Mouse (Mus musculus) skeletal muscle tissue, adult 2 months (tissue): ENCODE measurements around the gene Tomm40.
"Not testable (repeated sequence)": the region's sequence is repeated elsewhere in the genome, so short reads cannot be mapped to it uniquely, and the experiment has no call there.

Source experiments
- DNase-seq: peaks from one replicate; pipeline ENCODE4 v3.0.0-alpha.2; 2012; ENCODE audit warnings: low read depth, low spot score

The Tomm40 gene

DNA sequence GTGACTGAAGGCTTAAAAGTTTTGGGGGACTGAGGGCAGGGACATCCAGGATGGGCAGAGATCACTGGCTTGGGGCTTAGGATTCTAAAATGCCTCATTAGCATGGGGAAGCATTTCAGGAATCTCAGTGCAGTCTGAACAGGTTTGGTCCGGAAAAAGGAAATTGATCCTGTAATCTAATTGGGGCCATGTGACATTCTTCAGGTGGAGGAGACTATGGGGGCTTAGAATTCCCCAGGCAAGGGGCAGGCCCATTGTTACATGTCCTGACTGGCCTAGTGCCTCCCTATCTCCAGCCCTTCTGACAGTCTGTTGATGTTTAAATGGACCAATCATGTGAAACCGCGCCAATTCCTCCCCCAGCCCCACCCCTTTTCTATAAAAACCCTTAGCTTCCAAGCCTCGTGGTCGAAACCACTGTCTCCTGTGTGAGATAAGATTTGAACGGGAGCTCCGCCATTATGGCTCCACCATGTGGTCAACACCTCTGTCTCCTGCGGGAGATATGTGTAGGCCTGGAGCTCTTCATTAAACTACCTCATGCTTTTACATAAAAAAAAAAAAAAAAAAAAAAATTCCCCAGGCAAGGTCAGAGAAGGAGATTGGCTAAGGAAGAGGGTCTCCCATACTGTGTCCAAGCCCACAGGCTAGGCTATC is 28.2 kb downstream of the Tomm40 start:
- DNase-seq = not testable (repeated sequence)

GRCm38 (mm10) chr7:19686521-19686920 is 28.7 kb downstream of the Tomm40 start:
- no peak for DNase-seq

DNA sequence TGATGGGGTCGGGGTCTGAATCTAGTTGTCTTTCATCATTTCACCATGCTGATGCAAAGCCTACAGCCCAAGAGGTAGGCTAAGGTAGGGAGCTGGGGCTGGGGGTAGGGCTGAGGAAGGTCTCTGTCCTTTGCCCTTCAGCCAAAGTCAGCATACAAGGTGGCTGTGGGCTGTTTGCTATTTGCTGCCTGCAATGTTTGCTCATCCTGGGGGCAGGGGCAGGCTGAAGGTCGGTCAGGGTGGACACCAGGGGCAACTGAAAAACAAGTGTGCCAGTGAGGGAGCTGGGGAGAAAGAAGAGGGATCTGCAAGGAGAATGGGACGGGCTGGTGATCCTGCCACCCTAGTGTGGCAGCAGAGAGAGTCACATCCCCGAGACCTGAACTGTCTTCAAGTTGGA is 29.9 kb downstream of the Tomm40 start:
- DNase-seq = no peak

- no peak for DNase-seq
Measured at GRCm38 (mm10) chr7:19683771-19684201, 31.5 kb downstream of the Tomm40 start.

- DNase-seq = no peak
Measured at GRCm38 (mm10) chr7:19682979-19683378, 32.3 kb downstream of the Tomm40 start.

DNA sequence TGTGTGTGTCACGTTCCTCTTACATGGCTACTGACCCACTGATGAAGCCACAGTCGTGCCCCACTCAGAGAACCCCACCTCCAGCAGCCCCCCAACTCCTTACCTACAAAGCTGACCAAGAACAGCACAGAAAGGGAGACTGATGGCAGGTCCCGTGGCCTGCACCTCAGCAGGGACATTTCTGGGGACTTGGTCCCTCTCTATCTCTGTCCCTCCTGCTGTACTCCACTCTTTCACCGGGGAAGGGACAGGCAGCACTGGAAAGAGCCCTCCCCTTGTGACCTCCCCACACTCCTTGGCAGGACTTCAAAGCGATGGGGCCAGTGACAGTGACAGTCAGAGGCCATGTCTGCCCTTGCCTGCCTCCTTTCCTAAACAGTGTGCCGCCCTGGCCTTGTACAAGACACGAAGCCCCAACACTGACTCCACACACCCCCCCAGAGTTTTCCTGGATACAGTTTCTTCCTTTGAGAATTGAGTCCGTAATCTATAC is 34.0 kb downstream of the Tomm40 start, which contains the start of the genes Gm44805 and Apoc4:
Gene Gm44805 (minus strand): TSS at position 222 of the 493 bp plus-strand sequence.
Gene Apoc4 (minus strand): TSS at position 278 of the 493 bp plus-strand sequence.
- DNase-seq = no peak

GRCm38 (mm10) chr7:19680702-19681101 is 34.5 kb downstream of the Tomm40 start:
- DNase-seq = no peak

DNA sequence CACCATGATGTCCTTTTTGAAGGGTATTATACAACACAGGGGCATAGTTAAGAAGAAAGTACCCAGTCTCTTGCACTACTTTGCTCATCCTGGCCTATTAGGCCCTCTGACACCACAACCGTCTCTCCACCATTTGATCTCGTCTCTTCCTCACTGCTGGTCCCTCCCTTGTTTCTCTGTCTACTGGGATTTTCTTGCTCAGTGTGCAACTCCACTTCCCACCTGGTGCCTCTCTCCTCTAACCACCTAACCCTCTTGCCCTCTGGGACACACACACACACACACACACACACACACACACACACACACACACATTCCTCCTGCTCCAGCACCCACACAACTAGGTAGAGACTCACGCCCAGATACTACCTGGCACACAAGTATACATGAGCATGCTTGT is 36.3 kb downstream of the Tomm40 start:
- DNase-seq = no peak

GRCm38 (mm10) chr7:19677872-19678271 is 37.4 kb downstream of the Tomm40 start, which contains the start of gene Apoc2:
Gene Apoc2, minus strand, starts transcription at chr7:19677941.
- DNase-seq = no peak

- DNase-seq = no peak
Measured at GRCm38 (mm10) chr7:19676662-19677061, 38.6 kb downstream of the Tomm40 start.

- DNase-seq = no peak
Measured at GRCm38 (mm10) chr7:19675824-19676223, 39.4 kb downstream of the Tomm40 start.

- no peak for DNase-seq
Measured at GRCm38 (mm10) chr7:19673083-19673699, 42.0 kb downstream of the Tomm40 start.

GRCm38 (mm10) chr7:19671511-19671910 is 43.7 kb downstream of the Tomm40 start:
- DNase-seq = no peak

- DNase-seq = peak; percentile 93
Measured at GRCm38 (mm10) chr7:19668947-19669721, 46.1 kb downstream of the Tomm40 start.

DNA sequence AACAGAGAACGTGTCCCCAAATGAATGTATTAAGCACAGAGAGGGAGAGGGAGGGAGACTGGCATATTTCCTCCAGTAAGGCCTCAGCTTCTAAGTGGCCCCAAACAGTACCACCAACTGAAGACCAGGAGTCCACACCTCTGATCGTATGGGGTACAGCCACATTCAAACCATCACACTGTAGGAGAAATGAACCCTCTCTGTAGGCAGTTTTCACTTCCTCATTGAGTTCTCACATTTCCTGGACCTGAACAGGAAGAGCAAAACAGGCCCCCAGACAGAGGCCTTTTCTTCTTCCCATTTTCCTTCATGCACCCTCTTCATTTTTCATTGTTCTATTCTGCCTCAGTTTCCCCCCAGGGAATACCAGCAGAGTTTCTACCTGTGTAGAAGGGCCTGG is 47.8 kb downstream of the Tomm40 start:
- DNase-seq = no peak

DNA sequence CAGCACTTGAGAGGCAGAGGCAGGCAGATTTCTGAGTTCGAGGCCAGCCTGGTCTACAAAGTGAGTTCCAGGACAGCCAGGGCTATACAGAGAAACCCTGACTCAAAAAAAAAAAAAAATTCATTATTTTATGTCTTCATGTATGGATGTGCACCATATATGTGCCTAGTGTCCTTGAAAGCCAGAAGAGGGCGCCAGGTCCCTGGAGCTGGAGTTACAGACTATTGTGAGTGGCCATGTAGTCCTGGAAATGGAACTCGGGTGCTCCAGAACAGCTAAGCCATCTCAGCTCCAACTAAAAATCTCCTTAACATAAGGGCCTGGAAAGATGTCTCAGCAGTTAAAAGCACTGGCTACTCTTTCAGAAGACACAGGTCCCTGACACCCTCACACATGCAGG is 48.5 kb downstream of the Tomm40 start:
- no peak for DNase-seq

DNA sequence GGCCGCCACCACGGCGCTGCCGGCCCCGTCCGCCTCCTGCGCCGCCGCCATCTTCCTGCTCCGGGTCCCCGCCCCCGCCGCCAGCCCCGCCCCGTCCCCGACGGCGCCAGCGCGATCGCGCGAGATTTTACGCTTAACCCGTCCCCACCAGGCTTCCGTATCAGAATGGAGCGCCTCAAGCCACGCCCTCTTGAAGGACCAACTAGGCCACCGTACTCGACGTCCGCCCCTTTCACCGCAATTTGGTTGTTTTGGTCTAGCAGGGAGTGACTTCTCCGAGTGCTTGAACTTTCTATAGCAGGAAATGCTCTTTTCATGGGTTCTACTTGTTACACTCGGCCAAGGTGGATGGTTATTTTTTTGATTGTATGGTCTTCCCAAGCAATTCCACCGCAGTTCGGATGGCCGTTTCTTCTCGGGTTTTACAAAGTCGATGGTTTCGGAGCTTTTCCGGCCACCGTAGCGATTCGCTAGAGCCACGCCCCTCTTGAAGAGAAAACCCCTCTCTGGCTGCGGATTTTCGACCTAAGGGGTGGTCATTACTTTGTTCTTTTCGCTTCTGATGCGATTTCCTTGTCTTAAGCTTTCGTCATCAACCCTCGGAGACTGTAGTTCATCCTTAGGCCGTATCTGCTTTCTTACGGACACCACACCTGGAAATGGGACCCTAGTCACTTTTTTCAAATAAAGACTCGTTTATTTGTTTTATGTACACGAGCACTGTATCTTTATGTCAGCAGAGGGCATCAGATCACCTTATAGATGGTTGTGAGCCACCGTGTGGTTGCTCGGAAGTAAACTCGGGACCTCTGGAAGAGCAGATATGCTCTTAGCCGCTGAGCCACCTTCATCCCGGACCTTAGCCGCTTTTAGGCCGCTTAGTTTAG is 50.0 kb downstream of the Tomm40 start, which contains the start of gene Clptm1:
Gene Clptm1 (minus strand): TSS at position 79 of the 887 bp plus-strand sequence.
- peak; percentile 97 for DNase-seq

DNA sequence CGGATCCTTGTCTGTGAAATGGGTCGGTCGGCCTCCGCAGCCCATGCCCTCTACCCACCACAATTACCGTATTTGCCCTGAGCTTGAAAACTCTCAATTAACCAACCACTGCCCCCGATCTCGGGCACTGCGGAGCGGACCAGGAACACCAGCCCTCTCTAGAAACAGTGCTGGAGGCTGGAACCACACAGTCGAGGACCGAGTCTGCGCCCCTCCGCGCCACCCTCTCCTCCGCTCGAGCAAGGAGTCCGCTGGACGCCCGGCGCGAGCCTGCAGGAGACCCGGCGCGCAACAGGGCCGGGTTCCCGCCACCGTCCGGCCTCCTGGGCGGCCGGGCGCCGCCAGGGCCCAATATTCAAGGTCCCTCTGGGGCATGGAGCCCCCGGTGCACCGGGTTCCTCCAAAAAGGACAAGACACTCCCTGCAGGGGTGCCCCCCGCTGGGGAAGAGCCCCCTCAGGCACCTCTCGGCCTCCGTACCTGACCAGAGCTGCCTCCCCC is 50.7 kb downstream of the Tomm40 start:
- DNase-seq = no peak

GRCm38 (mm10) chr7:19663940-19664339 is 51.3 kb downstream of the Tomm40 start:
- no peak for DNase-seq

DNA sequence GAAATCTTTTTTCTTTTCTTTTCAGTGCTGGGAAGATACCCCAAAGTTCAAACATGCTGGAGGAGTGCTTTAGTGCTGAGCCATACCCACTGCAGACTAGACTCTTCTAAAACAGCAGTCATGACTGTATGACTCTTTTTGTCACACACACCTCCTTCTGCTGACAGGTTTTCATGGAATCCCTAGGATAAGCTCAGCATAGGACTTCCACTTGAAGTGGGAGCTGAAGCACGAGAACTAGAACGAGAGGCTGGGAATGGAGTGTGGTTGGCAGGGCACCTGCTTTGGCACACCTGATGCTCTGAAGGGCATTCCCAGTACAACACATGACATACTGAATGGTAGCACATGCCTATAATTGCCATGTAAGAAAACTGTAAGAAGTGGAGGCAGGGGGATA is 62.6 kb downstream of the Tomm40 start:
- no peak for DNase-seq
